Mouse (Mus musculus) E14TG2a.4 (cell line): ENCODE measurements around the gene Zfp830.

ENCODE experiments used
- CTCF ChIP-seq: conservative IDR thresholded peaks from 2 replicates; pipeline ENCODE4 v1.5.1; 2014; ENCODE audit warnings: low read length
- NANOG ChIP-seq: IDR thresholded peaks from 2 replicates; pipeline ENCODE4 v1.6.1; 2014; ENCODE audit warnings: borderline replicate concordance, low read length, mixed read lengths
- POU5F1 ChIP-seq: IDR thresholded peaks from 2 replicates; pipeline ENCODE4 v1.6.1; 2014; ENCODE audit warnings: low read length, borderline replicate concordance

DNA sequence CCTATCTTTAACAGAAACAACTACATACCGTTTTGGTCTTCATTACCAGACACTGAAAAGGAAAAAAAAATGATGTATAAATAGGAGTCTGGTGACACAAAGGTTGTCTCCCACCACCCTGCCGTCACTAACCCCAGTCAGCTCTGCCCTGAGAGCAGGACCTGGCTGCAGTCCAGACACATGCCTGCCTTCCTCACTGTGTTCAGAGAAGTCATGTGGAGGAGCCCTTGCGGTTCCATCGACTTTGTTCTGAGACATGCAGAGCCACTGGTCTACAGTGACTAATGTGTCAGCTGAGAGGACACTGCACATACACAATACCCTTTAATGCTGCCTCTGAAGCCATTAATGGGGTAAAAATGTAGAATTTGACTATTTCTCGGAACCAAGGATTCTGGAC is 44.3 kb downstream of the Zfp830 start:
- TF ChIP-seq CTCF (no peak), NANOG (no peak), POU5F1 (no peak)
